Mouse (Mus musculus) lung, postnatal 0 days (tissue): ENCODE measurements around the gene Rara. TPM values are rescaled to one million over a fixed set of nuclear protein-coding genes. Genes with fewer than 3 reads are reported as not detected.

Experiments
- ATAC-seq: fragments of 200-750 bp; cut with Nextera tagmentation; 2 replicates; pipeline ENCODE4 v1.8.0; 2017; ENCODE audit warnings: moderate library complexity
- DNase-seq: peaks from one replicate; pipeline ENCODE4 v3.0.0-alpha.2; 2016; ENCODE audit warnings: low spot score
- H3K27ac ChIP-seq: fragments of 300-500 bp; sonication (generic); 2 replicates; pipeline ENCODE4 v1.5.1; 2014; ENCODE audit warnings: antibody characterized with exemption, mild to moderate bottlenecking, low read length, mixed read lengths
- H3K27me3 ChIP-seq: fragments of 300-500 bp; sonication (generic); replicated peaks from 2 replicates; pipeline ENCODE4 v1.6.1; 2014; ENCODE audit warnings: low read length, mixed read lengths; ENCODE audit not compliant: insufficient read depth
- H3K36me3 ChIP-seq: fragments of 300-500 bp; sonication (generic); 2 replicates; pipeline ENCODE4 v1.6.1; 2014; ENCODE audit warnings: low read length, mixed read lengths; ENCODE audit not compliant: insufficient read depth
- H3K4me1 ChIP-seq: fragments of 300-500 bp; sonication (generic); 2 replicates; pipeline ENCODE4 v1.6.1; 2014; ENCODE audit warnings: antibody characterized with exemption, low read depth, low read length, mixed read lengths; ENCODE audit not compliant: insufficient read depth
- H3K4me2 ChIP-seq: fragments of 300-500 bp; sonication (generic); replicated peaks from 2 replicates; pipeline ENCODE4 v1.6.1; 2014; ENCODE audit warnings: low read depth, mild to moderate bottlenecking, low read length, moderate library complexity, mixed read lengths
- H3K4me3 ChIP-seq: fragments of 300-500 bp; sonication (generic); 2 replicates; pipeline ENCODE4 v1.5.1; 2014; ENCODE audit warnings: low read depth, low read length
- H3K9ac ChIP-seq: fragments of 300-500 bp; sonication (generic); replicated peaks from 2 replicates; pipeline ENCODE4 v1.6.1; 2014; ENCODE audit warnings: low read depth, mild to moderate bottlenecking
- H3K9me3 ChIP-seq: fragments of 300-500 bp; sonication (generic); 2 replicates; pipeline ENCODE4 v1.6.1; 2016; ENCODE audit warnings: low read length, mixed read lengths
- CTCF ChIP-seq: IDR thresholded peaks from 2 replicates; pipeline ENCODE4 v1.5.1; 2016; ENCODE audit warnings: antibody characterized with exemption, mild to moderate bottlenecking
- EP300 ChIP-seq: IDR thresholded peaks from 2 replicates; pipeline ENCODE4 v1.6.1; 2016; ENCODE audit warnings: antibody characterized with exemption, mild to moderate bottlenecking, control low read depth
- WGBS: fragments of 180-500 bp; shearing (Covaris S2); extraction: QIAGEN DNeasy Blood & Tissue Kit; methylation state at CpG from one replicate; pipeline ENCODE4 v1.1.7; 2014; 5-methylcytosine and 5-hydroxymethylcytosine counted together
- polyA plus RNA-seq: library from polyadenylated mRNA; unstranded; fragments of >200 nt; fragmentation: Nextera tagmentation; extraction: Ambion mirVana; gene quantifications from 2 replicates; pipeline ENCODE4 v1.2.1, GENCODE M21; 2015

Gene Rara
- polyA plus RNA-seq, 1 experiment from 2014 or later = 26.2 TPM

DNA sequence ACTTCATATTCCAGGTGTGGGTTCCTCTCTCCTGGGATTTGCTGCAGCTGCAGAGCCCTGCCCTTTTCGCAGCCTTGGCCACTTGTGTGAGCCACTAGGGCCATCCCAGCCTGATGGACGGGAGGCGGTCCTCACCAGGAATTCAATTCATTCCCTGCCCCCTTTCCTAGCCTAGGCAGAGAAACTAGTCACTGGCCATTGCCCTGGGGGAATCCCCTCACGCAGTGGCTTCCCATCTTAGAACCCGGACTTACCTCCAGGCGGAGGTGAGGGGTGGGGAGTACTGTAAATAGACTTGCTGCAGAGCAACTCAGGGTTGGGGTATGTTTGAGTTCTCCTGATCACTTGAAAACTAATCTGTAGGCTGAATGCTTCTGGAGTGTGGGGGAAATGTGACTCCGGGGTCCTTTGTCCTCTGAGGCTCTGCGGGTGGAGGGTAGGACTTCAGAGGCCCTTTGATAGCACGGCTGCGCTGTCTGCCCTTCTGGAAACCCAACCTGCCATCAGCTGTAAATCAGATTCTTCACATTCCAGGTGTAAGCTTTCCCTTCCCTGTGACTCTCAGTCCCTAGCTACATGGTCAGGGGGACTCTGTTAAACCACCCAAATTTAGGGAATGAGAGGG, 24.9 kb upstream of the Rara start:
- Histone ChIP-seq H3K4me1 (0 out of 2 replicates have a peak, but pooled peaks cover 6% of the 10 kb centered on the region), H3K36me3 (peaks cover 12% of the 10 kb centered on the region; the same call in 1 of the 2 replicates), H3K4me2 (no peak overlapping the region), H3K27ac (peak overlapping the region; percentile 12; the same call in 1 of the 2 replicates), H3K27me3 (no peaks in the 10 kb centered on the region), H3K9ac (no peak overlapping the region), H3K9me3 (no peaks in the 10 kb centered on the region), H3K4me3 (no peak overlapping the region)
- TF ChIP-seq EP300 (no peak), CTCF (no peak)
- ATAC-seq = 0 out of 2 replicates have a peak, but pooled peaks have one; percentile 15
- 40% methylated on average over 10 of the region's 10 CpGs for WGBS
- no peak for DNase-seq

DNA sequence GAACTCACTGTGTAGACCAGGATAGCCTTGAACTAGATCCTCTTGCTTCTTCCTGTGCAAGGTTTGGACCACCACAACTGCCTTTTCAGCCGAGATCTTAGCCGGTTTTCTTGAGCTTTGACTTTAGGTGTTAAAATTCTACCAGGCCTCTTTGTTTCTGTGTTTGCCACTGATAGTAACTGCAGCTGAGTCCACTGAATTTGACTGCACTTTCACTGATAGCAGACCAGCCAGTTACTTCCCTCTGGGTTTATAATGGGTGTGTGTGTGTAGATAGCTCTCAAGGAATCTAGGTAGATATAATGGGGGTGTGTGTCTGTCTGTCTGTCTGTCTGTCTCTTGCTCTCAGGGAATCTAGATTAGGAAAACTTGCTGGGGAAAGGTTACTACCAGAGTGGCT, 23.0 kb upstream of the Rara start:
- peaks cover 9% of the 10 kb centered on the region; the same call in 1 of the 2 replicates for H3K36me3 ChIP-seq
- H3K4me3 ChIP-seq = no peak overlapping the region
- H3K27ac ChIP-seq = peak overlapping the region; percentile 80
- ATAC-seq (no peak), DNase-seq (no peak)
- 28% methylated on average over 2 of the region's 2 CpGs for WGBS
- H3K27me3 ChIP-seq = no peaks in the 10 kb centered on the region
- 0 out of 2 replicates have a peak, but pooled peaks cover 6% of the 10 kb centered on the region for H3K4me1 ChIP-seq
- H3K4me2 ChIP-seq = no peak overlapping the region
- H3K9ac ChIP-seq = no peak overlapping the region
- TF ChIP-seq CTCF (no peak), EP300 (no peak)
- H3K9me3 ChIP-seq = no peaks in the 10 kb centered on the region

DNA sequence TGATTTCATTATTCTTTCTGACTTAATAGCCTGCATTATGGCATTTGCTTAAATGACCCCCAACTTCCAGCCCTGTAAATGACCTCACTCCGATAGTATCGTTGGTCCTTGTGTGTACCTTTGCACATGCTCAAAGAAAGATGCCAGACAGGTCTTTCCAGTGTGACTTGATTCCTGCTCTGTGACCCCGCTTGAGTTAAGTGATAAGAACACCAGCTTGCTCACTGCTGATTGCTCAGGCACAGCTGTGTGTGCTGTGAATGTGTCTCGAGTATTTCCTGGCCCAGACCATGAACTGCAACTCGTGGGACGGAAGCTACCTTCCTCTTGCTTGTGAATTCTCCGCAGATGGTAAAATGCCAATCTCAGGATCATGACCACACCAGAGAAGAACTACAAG, 22.6 kb upstream of the Rara start:
- H3K36me3 ChIP-seq = peaks cover 5% of the 10 kb centered on the region; the same call in 1 of the 2 replicates
- H3K4me3 ChIP-seq = no peak overlapping the region
- no peak overlapping the region for H3K9ac ChIP-seq
- no peak for TF ChIP-seq CTCF
- TF ChIP-seq EP300 = peak; percentile 87
- peak overlapping the region; percentile 80 for H3K27ac ChIP-seq
- no peaks in the 10 kb centered on the region for H3K9me3 ChIP-seq
- ATAC-seq (peak; percentile 63), DNase-seq (peak; percentile 91)
- 0 out of 2 replicates have a peak, but pooled peaks cover 6% of the 10 kb centered on the region for H3K4me1 ChIP-seq
- H3K27me3 ChIP-seq = no peaks in the 10 kb centered on the region
- H3K4me2 ChIP-seq = no peak overlapping the region
- WGBS = 39% methylated on average over 7 of the region's 7 CpGs

DNA sequence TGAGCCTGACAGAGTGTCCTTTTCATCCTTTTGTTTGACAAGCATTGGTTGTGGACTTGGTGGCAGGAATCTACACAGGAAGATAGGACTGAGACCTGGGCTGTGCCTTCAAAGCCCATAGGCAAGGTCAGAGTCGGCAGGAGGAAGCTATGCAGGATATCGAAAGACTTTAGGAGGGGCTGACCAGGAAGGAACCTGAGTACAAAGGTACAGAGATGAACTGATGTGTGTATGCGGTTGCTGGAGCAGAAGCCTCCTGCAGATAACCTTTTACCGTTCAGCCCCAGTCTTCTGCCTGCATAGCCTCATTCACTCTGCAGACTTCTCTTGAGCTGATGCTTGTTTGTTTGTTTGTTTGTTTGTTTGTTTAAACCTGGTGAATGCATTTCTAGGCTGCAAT, 22.0 kb upstream of the Rara start:
- TF ChIP-seq EP300 = no peak
- no peak for TF ChIP-seq CTCF
- 0 out of 2 replicates have a peak, but pooled peaks cover 6% of the 10 kb centered on the region for H3K4me1 ChIP-seq
- no peaks in the 10 kb centered on the region for H3K36me3 ChIP-seq
- H3K27ac ChIP-seq = peak overlapping the region; percentile 62
- no peak overlapping the region for H3K9ac ChIP-seq
- ATAC-seq (no peak), DNase-seq (no peak)
- no peak overlapping the region for H3K4me2 ChIP-seq
- 26% methylated on average over 4 of the region's 4 CpGs for WGBS
- no peaks in the 10 kb centered on the region for H3K27me3 ChIP-seq
- no peak overlapping the region for H3K4me3 ChIP-seq
- H3K9me3 ChIP-seq = no peaks in the 10 kb centered on the region

DNA sequence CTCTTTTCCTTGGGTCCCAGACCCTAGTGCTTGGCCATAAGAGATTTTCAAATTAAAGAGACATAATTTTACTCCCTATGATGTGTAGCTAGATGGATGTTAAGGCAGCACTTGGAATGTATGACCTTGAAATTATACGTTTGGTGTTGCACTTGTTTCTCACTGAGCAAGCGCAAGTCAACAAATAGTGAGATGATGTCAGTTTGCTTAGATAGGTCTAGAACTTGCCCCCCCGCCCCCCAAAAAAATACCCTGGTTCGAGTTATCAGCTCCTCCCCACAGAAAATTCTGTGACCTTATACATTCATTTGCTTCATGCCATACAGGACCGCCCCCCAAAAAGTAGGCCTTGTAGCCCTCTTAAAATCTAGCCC, 20.6 kb upstream of the Rara start:
- peak overlapping the region; percentile 51 for H3K27ac ChIP-seq
- 0 out of 2 replicates have a peak, but pooled peaks cover 6% of the 10 kb centered on the region for H3K4me1 ChIP-seq
- DNase-seq (no peak), ATAC-seq (no peak)
- H3K27me3 ChIP-seq = no peaks in the 10 kb centered on the region
- no peaks in the 10 kb centered on the region for H3K9me3 ChIP-seq
- 52% methylated on average over 5 of the region's 5 CpGs for WGBS
- no peak overlapping the region for H3K9ac ChIP-seq
- H3K36me3 ChIP-seq = no peaks in the 10 kb centered on the region
- TF ChIP-seq EP300 (peak; percentile 1; the same call in 1 of the 2 replicates), CTCF (no peak)
- peak overlapping the region; percentile 44; the same call in 1 of the 2 replicates for H3K4me3 ChIP-seq
- H3K4me2 ChIP-seq = peak overlapping the region; percentile 87

DNA sequence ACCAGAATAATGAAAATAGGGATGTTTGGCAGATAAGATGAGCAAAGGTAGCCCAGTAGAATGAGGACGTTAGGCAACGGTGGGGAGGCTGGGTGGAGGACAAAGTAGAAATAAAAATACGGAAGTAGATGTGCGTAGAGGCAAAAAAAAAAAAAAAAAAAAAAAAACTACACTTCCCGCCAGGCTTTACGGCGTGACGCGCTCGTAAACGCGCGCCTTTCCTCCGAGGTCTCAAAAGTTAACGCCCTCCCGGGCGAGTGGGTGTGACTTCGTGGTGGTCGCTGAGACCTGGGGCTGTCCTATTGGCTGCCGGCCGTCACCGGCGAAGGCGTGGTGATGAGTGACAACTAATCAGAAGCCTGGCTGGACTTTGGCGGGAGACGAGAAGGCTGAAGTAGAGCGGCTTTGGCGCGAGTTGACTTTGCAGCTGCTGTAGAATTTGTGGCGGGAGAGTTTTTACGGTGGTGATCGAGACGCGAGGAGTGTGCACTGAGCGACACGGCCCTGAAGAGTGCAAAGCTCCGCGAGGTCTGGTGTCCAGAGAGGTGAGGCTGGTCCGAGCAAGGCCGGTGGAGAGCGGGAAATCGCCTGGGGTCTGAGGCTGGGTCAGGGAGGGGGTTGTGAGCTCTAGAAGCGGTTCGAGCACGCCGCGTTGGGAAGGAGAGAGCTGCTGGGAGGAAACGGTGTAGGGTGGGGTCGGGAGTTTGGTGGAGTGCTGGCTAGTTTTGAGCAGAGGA, 20.0 kb upstream of the Rara start, which contains the start of gene Cdc6:
TSS of gene Cdc6 (plus strand) at position 365 of the 737 bp plus-strand sequence.
- TF ChIP-seq CTCF (no peak), EP300 (no peak; the same call in none of the 2 replicates)
- ATAC-seq (peak; percentile 98), DNase-seq (peak; percentile 99)
- 0 out of 2 replicates have a peak, but pooled peaks cover 5% of the 10 kb centered on the region for H3K4me1 ChIP-seq
- H3K9me3 ChIP-seq = no peaks in the 10 kb centered on the region
- H3K27me3 ChIP-seq = no peaks in the 10 kb centered on the region
- H3K36me3 ChIP-seq = no peaks in the 10 kb centered on the region
- H3K4me3 ChIP-seq = peak within 1 kb of the TSS; percentile 44
- peak within 1 kb of the TSS; percentile 87 for H3K4me2 ChIP-seq
- WGBS = under 1% methylated on average over 49 of the region's 49 CpGs
- peak within 1 kb of the TSS; percentile 51 for H3K27ac ChIP-seq
- no peak within 1 kb of the TSS for H3K9ac ChIP-seq
